Mouse (Mus musculus): ENCODE data around the gene Dctn2. TPM values are rescaled to one million over a fixed set of nuclear protein-coding genes. Genes with fewer than 3 reads are reported as not detected.
"Not testable (repeated sequence)": the region's sequence is repeated elsewhere in the genome, so short reads cannot be mapped to it uniquely, and the experiment has no call there.

The Dctn2 gene
- polyA plus RNA-seq, 1 experiment from 2014 or later, result 65.9 TPM

DNA sequence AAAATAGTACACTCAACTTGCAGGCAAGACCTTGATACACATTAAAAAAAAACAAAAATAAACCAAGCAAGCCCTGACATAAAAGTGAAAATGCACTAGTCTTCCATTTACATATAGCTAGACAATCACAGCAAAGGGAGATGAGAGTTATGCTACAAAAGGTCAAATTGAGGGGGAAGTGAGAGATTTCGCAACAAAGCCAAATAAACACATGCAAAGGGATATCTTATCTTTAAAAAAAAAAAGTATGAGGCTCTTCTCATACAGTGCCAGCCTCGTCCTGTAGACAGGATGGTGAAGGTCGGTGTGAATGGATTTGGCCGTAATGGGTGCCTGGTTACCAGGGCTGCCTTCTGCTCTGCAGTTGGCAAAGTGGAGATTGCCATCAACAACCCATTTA, 46.7 kb downstream of the Dctn2 start:
- H3K27ac ChIP-seq (ENCODE audit: low read length), result peak overlapping the region; percentile 56
- WGBS (ENCODE audit: insufficient replicate concordance), result 34% methylated on average over 4 of the region's 4 CpGs
- H3K27me3 ChIP-seq (ENCODE audit: control insufficient read depth, insufficient read depth, low read depth, low read length), result no peaks in the 10 kb centered on the region
- H3K36me3 ChIP-seq (ENCODE audit: control insufficient read depth, insufficient read depth), result peaks cover 11% of the 10 kb centered on the region
- H3K9me3 ChIP-seq (replicated peaks; ENCODE audit: control insufficient read depth, low read length), result no peaks in the 10 kb centered on the region
- H3K4me2 ChIP-seq (ENCODE audit: low read depth, low read length), result peak overlapping the region; percentile 79
- 0 out of 2 replicates have a peak overlapping the region, but pooled peaks have one; percentile 3 for H3K9ac ChIP-seq (ENCODE audit: low read depth, low read length)
- H3K4me1 ChIP-seq (ENCODE audit: control insufficient read depth, low read depth, low read length), result peaks cover 22% of the 10 kb centered on the region
- ATAC-seq (ENCODE audit: low read depth), result no peak
- no peak overlapping the region for H3K4me3 ChIP-seq (ENCODE audit: low read depth, low read length)

DNA sequence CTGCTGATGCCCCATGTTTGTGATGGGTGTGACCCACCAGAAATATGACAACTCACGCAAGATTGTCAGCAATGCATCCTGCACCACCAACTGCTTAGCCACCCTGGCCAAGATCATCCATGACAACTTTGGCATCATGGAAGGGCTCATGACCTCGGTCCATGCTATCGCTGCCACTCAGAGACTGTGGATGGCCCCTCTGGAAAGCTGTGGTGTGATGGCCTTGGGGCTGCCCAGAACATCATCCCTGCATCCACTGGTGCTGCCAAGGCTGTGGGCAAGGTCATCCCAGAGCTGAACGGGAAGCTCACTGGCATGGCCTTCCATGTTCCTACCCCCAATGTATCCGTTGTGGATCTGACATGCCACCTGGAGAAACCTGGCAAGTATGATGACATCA, 47.3 kb downstream of the Dctn2 start:
- H3K9me3 ChIP-seq (replicated peaks; ENCODE audit: control insufficient read depth, low read length); ATAC-seq (ENCODE audit: low read depth); H3K9ac ChIP-seq (ENCODE audit: low read depth, low read length); H3K4me3 ChIP-seq (ENCODE audit: low read depth, low read length); H3K27me3 ChIP-seq (ENCODE audit: control insufficient read depth, insufficient read depth, low read depth, low read length); H3K4me2 ChIP-seq (ENCODE audit: low read depth, low read length); H3K27ac ChIP-seq (ENCODE audit: low read length); H3K36me3 ChIP-seq (ENCODE audit: control insufficient read depth, insufficient read depth): not testable (repeated sequence)
- 85% methylated on average over 5 of the region's 5 CpGs for WGBS (ENCODE audit: insufficient replicate concordance)
- peaks cover 26% of the 10 kb centered on the region for H3K4me1 ChIP-seq (ENCODE audit: control insufficient read depth, low read depth, low read length)

DNA sequence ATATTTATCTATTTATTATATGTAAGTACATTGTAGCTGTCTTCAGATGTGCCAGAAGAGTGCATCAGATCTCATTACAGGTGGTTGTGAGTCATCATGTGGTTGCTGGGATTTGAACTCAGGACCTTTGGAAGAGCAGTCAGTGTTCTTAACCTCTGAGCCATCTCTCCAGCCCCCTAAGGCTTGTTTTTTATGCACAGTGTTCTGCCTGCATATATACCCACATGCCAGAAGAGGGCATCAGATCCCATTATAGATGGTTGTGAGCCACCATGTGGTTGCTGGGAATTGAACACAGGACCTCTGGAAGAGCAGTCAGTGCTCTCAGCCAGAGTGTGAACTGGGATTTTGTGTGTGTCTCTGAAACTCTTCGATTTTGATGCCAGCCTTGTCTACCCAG, 48.8 kb downstream of the Dctn2 start:
- not testable (repeated sequence) for H3K36me3 ChIP-seq (ENCODE audit: control insufficient read depth, insufficient read depth); H3K4me2 ChIP-seq (ENCODE audit: low read depth, low read length); H3K27me3 ChIP-seq (ENCODE audit: control insufficient read depth, insufficient read depth, low read depth, low read length); H3K9me3 ChIP-seq (replicated peaks; ENCODE audit: control insufficient read depth, low read length); ATAC-seq (ENCODE audit: low read depth); H3K4me3 ChIP-seq (ENCODE audit: low read depth, low read length); H3K27ac ChIP-seq (ENCODE audit: low read length); H3K9ac ChIP-seq (ENCODE audit: low read depth, low read length)
- WGBS (ENCODE audit: insufficient replicate concordance), result 66% methylated on average over 1 of the region's 1 CpGs
- H3K4me1 ChIP-seq (ENCODE audit: control insufficient read depth, low read depth, low read length), result peaks cover 24% of the 10 kb centered on the region

DNA sequence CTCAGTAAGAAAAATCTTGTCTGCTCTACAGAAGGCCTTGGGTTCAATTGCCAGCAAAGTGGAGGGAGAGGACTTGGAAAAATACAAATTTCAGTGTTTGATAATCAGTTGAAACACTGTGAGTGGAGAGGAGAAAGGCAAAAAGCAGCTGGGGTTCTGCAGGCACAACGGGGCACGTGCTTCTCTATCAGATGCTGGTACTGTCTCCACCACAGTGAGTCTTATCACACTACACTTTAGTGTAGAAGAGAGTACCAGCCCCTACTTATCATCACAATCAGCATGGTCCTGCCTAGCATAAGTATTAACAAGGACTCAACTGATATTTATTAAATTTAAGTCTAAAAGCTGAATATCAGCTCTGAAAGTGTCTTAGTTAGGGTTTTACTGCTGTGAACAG, 51.1 kb downstream of the Dctn2 start:
- Histone ChIP-seq H3K27ac (ENCODE audit: low read length) (no peak overlapping the region), H3K4me1 (ENCODE audit: control insufficient read depth, low read depth, low read length) (peaks cover 15% of the 10 kb centered on the region), H3K4me2 (ENCODE audit: low read depth, low read length) (no peak overlapping the region), H3K9ac (ENCODE audit: low read depth, low read length) (no peak overlapping the region), H3K36me3 (ENCODE audit: control insufficient read depth, insufficient read depth) (no peaks in the 10 kb centered on the region), H3K9me3 (replicated peaks; ENCODE audit: control insufficient read depth, low read length) (no peaks in the 10 kb centered on the region), H3K4me3 (ENCODE audit: low read depth, low read length) (no peak overlapping the region), H3K27me3 (ENCODE audit: control insufficient read depth, insufficient read depth, low read depth, low read length) (no peaks in the 10 kb centered on the region)
- 21% methylated on average over 2 of the region's 2 CpGs for WGBS (ENCODE audit: insufficient replicate concordance)
- peak; percentile 82 for ATAC-seq (ENCODE audit: low read depth)

DNA sequence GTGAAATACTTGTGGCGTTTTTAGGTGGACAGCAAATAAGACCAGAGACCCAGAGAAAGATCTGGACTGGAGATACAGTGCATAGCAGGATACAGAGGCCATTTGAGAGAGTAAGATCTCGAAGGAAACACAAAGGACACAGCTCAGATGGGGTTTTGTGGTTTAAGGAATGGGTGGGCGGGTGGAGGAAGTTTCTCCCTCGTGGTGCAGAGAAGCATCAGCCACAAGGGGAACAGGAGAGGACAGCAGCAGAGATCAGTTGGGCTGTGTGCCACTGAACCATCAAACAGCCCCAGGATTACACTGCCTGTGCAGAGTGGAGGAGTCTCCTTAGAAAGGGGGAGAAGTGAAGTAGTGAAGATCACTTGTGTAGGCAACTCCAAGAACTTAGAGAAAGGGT, 51.8 kb downstream of the Dctn2 start:
- H3K36me3 ChIP-seq (ENCODE audit: control insufficient read depth, insufficient read depth), result no peaks in the 10 kb centered on the region
- 0 out of 2 replicates have a peak overlapping the region, but pooled peaks have one; percentile 1 for H3K27ac ChIP-seq (ENCODE audit: low read length)
- 20% methylated on average over 4 of the region's 4 CpGs for WGBS (ENCODE audit: insufficient replicate concordance)
- H3K4me2 ChIP-seq (ENCODE audit: low read depth, low read length), result no peak overlapping the region
- peaks cover 10% of the 10 kb centered on the region for H3K4me1 ChIP-seq (ENCODE audit: control insufficient read depth, low read depth, low read length)
- H3K9ac ChIP-seq (ENCODE audit: low read depth, low read length), result no peak overlapping the region
- H3K9me3 ChIP-seq (replicated peaks; ENCODE audit: control insufficient read depth, low read length), result no peaks in the 10 kb centered on the region
- no peak overlapping the region for H3K4me3 ChIP-seq (ENCODE audit: low read depth, low read length)
- ATAC-seq (ENCODE audit: low read depth), result no peak
- no peaks in the 10 kb centered on the region for H3K27me3 ChIP-seq (ENCODE audit: control insufficient read depth, insufficient read depth, low read depth, low read length)

DNA sequence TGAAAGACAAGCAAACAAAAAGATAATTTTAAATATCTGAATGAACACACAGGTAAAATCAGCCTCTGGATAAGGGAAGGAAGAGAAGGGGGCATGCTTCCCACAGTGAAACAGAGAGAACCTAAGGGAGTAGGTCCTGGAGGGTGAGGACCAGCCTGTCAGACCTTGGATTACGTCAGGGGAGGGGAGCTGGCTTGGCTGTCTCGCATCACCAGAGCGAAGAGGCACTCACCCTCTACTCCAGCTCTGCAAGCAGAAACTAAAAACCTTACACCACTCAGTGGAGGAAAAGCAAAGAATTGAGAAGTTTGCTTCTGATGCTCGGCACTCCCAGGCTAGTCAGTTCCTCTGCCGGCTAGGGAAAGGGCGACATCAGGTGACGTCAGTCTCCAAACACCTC, 53.8 kb downstream of the Dctn2 start:
- Histone ChIP-seq H3K9ac (ENCODE audit: low read depth, low read length) (no peak overlapping the region), H3K4me1 (ENCODE audit: control insufficient read depth, low read depth, low read length) (peaks cover 14% of the 10 kb centered on the region), H3K4me2 (ENCODE audit: low read depth, low read length) (no peak overlapping the region), H3K4me3 (ENCODE audit: low read depth, low read length) (no peak overlapping the region), H3K27me3 (ENCODE audit: control insufficient read depth, insufficient read depth, low read depth, low read length) (no peaks in the 10 kb centered on the region), H3K36me3 (ENCODE audit: control insufficient read depth, insufficient read depth) (no peaks in the 10 kb centered on the region), H3K9me3 (replicated peaks; ENCODE audit: control insufficient read depth, low read length) (no peaks in the 10 kb centered on the region), H3K27ac (ENCODE audit: low read length) (no peak overlapping the region)
- WGBS (ENCODE audit: insufficient replicate concordance), result 71% methylated on average over 7 of the region's 7 CpGs
- no peak for ATAC-seq (ENCODE audit: low read depth)

DNA sequence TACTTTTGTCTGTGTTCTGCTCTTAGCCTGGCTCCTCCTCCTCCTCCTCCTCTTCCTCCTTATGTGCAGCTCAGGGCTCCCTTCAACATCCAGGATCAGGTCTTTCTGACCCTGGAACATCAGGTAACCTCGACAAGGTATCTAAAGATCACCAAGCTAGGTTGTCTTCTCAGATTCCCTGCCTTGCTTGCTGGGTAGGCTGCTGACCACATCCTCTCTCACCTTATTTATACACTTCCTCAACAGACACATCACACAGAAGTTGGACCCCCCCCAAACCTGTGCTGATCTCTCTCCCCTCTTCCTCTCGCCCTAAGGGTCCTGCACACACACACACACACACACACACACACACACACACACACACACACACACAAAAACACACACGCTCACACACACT, 55.5 kb downstream of the Dctn2 start, which contains the start of gene Arhgap9:
TSS of gene Arhgap9 (plus strand) at position 344 of the 400 bp plus-strand sequence.
- Histone ChIP-seq H3K4me2 (ENCODE audit: low read depth, low read length) (0 out of 2 replicates have a peak within 1 kb of the TSS, but pooled peaks have one; percentile 7), H3K9me3 (replicated peaks; ENCODE audit: control insufficient read depth, low read length) (no peaks in the 10 kb centered on the region), H3K27ac (ENCODE audit: low read length) (peak within 1 kb of the TSS; percentile 36), H3K27me3 (ENCODE audit: control insufficient read depth, insufficient read depth, low read depth, low read length) (peaks cover 5% of the 10 kb centered on the region), H3K4me1 (ENCODE audit: control insufficient read depth, low read depth, low read length) (peaks cover 28% of the 10 kb centered on the region), H3K36me3 (ENCODE audit: control insufficient read depth, insufficient read depth) (no peaks in the 10 kb centered on the region), H3K9ac (ENCODE audit: low read depth, low read length) (no peak within 1 kb of the TSS), H3K4me3 (ENCODE audit: low read depth, low read length) (0 out of 2 replicates have a peak within 1 kb of the TSS, but pooled peaks have one; percentile 1)
- ATAC-seq (ENCODE audit: low read depth), result no peak
- 51% methylated on average over 3 of the region's 3 CpGs for WGBS (ENCODE audit: insufficient replicate concordance)

DNA sequence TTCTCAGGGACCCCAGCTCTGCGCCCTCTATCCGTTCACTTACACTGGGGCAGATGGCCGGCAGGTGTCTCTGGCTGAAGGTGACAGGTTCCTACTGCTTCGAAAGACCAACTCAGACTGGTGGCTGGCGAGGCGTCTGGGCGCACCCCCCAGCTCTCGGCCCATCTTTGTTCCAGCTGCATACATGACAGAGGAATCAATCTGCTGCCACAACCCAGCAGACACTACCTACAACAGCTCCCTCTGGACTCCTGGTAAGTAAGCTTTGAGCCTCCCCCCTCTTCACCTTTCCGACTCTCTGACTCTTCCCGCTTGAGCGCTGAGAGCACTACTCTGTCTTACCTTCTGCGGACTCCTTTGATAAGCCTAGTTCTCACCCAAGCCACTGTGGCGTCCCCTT, 56.0 kb downstream of the Dctn2 start:
- H3K4me1 ChIP-seq (ENCODE audit: control insufficient read depth, low read depth, low read length), result peaks cover 29% of the 10 kb centered on the region
- H3K27me3 ChIP-seq (ENCODE audit: control insufficient read depth, insufficient read depth, low read depth, low read length), result peaks cover 9% of the 10 kb centered on the region
- no peak for ATAC-seq (ENCODE audit: low read depth)
- WGBS (ENCODE audit: insufficient replicate concordance), result 77% methylated on average over 13 of the region's 13 CpGs
- no peak overlapping the region for H3K9ac ChIP-seq (ENCODE audit: low read depth, low read length)
- 0 out of 2 replicates have a peak overlapping the region, but pooled peaks have one; percentile 1 for H3K4me3 ChIP-seq (ENCODE audit: low read depth, low read length)
- 0 out of 2 replicates have a peak overlapping the region, but pooled peaks have one; percentile 7 for H3K4me2 ChIP-seq (ENCODE audit: low read depth, low read length)
- no peaks in the 10 kb centered on the region for H3K36me3 ChIP-seq (ENCODE audit: control insufficient read depth, insufficient read depth)
- no peaks in the 10 kb centered on the region for H3K9me3 ChIP-seq (replicated peaks; ENCODE audit: control insufficient read depth, low read length)
- no peak overlapping the region for H3K27ac ChIP-seq (ENCODE audit: low read length)

DNA sequence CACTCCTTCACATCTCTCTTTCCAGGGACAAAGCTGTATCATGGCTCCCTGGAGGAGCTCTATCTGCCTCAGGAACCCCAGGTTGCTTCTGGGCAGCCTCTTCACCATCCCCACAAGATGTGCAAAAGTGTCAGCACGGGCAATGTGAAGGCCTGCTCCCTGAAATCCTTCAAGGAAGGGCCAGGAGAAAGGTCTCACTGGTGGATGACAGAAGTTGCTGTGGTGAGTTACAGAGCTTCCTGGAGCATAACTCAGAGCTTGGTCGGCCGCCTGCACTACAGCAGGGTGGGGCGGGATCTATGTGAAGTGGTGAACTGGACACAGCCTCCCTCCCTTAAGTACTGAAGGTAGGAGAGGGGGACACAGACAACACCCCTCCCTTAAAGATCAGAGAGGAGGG, 56.5 kb downstream of the Dctn2 start:
- Histone ChIP-seq H3K4me2 (ENCODE audit: low read depth, low read length) (peak overlapping the region; percentile 22; the same call in 1 of the 2 replicates), H3K27me3 (ENCODE audit: control insufficient read depth, insufficient read depth, low read depth, low read length) (peaks cover 9% of the 10 kb centered on the region), H3K4me1 (ENCODE audit: control insufficient read depth, low read depth, low read length) (peaks cover 27% of the 10 kb centered on the region), H3K4me3 (ENCODE audit: low read depth, low read length) (peak overlapping the region; percentile 1; the same call in 1 of the 2 replicates), H3K36me3 (ENCODE audit: control insufficient read depth, insufficient read depth) (no peaks in the 10 kb centered on the region), H3K27ac (ENCODE audit: low read length) (peak overlapping the region; percentile 36), H3K9me3 (replicated peaks; ENCODE audit: control insufficient read depth, low read length) (no peaks in the 10 kb centered on the region), H3K9ac (ENCODE audit: low read depth, low read length) (no peak overlapping the region)
- ATAC-seq (ENCODE audit: low read depth), result no peak
- WGBS (ENCODE audit: insufficient replicate concordance), result 43% methylated on average over 4 of the region's 4 CpGs

Measured in liver, embryonic 16.5 days (tissue).